Mouse (Mus musculus) olfactory bulb, adult 2 months (tissue): ENCODE data around the gene Chn1. TPM values are rescaled to one million over a fixed set of nuclear protein-coding genes. Genes with fewer than 3 reads are reported as not detected.

ENCODE experiments used
- H3K27ac ChIP-seq: fragments of 200-500 bp; 2 replicates; pipeline ENCODE4 v1.5.1; 2012; ENCODE audit warnings: low read depth, low read length; ENCODE audit not compliant: insufficient read depth
- H3K4me1 ChIP-seq: fragments of 200-500 bp; 2 replicates; pipeline ENCODE4 v1.6.1; 2012; ENCODE audit warnings: low read length; ENCODE audit not compliant: control insufficient read depth, insufficient read depth
- H3K4me3 ChIP-seq: fragments of 200-500 bp; 2 replicates; pipeline ENCODE4 v1.5.1; 2012; ENCODE audit warnings: mild to moderate bottlenecking, low read depth, low read length, moderate library complexity; ENCODE audit not compliant: insufficient read depth
- CTCF ChIP-seq: fragments of 200-500 bp; IDR thresholded peaks from 2 replicates; pipeline ENCODE4 v1.5.1; 2012; ENCODE audit warnings: low read depth, mild to moderate bottlenecking, low read length, moderate library complexity; ENCODE audit not compliant: insufficient read depth
- POLR2A ChIP-seq: fragments of 200-500 bp; IDR thresholded peaks from 2 replicates; pipeline ENCODE4 v1.6.1; 2012; ENCODE audit warnings: mild to moderate bottlenecking, low read depth, low read length, moderate library complexity; ENCODE audit not compliant: insufficient read depth
- WGBS: fragments of 180-500 bp; shearing (Covaris S2); methylation state at CpG from one replicate; pipeline ENCODE4 v1.1.7; 2018; 5-methylcytosine and 5-hydroxymethylcytosine counted together
- polyA plus RNA-seq: library from polyadenylated mRNA; stranded (reverse); fragments of >200 nt; gene quantifications from 2 replicates; pipeline ENCODE4 v1.2.4, GENCODE M21; 2012; ENCODE audit warnings: low replicate concordance; ENCODE audit not compliant: missing spikeins, insufficient read depth, insufficient read length

Gene Chn1
- polyA plus RNA-seq, 1 experiment: not detected

DNA sequence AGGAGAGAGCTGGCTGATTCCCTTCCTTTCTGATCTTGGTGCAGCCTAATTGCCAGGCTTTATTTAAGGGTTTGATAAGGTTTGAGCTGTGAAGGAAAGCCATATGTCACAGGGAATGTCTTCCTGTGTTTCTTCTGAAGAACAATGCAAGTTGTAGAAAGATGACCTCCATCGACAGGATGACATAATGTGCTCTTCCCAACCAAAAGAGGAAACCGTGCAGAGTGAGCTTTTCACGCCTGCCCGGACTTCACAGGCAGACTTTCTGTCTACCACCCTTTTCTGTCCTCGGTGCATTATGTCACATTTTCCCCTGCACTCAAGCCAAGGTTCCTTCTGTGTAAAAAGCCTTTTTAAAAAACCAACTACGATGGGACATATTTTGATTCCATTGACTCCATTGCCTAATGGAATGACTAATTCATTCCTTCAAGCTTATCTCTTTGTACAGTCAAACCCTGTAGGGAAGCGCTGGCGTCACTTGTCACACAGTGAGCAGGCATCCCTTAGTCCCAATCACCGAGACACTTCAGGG lies 7.3 kb upstream of the Chn1 start:
- 51% methylated on average over 9 of the region's 9 CpGs for WGBS
- Histone ChIP-seq H3K4me1 (0 out of 2 replicates have a peak, but pooled peaks cover 2% of the 10 kb centered on the region), H3K4me3 (no peak overlapping the region), H3K27ac (no peak overlapping the region)
- no peak for TF ChIP-seq CTCF
- no peak for TF ChIP-seq POLR2A

- 62% methylated on average over 14 of the region's 14 CpGs for WGBS
- TF ChIP-seq CTCF: no peak
- no peak for TF ChIP-seq POLR2A
- no peak overlapping the region for H3K4me3 ChIP-seq
- H3K27ac ChIP-seq: no peak overlapping the region
- H3K4me1 ChIP-seq: 0 out of 2 replicates have a peak, but pooled peaks cover 2% of the 10 kb centered on the region
Measured at GRCm38 (mm10) chr2:73780321-73781010, 5.3 kb upstream of the Chn1 start.

DNA sequence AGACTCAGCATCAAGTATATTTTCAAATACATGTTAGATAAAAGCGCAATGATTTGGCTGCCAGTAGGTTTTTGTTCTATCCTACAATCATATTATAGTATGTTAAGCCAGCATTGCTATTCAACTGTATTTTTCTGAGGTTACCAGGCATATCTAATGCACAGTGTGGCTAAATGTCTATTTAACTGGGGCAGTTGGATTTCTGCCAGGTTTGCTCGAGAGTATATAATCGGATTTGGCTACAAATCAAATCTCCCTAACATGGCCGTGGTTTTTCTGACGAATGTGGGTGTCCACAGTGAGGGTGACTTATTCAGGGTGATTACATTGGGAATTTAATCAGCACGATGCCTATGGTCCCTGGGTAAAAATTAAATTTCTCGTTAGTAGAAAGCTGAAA lies 4.7 kb upstream of the Chn1 start:
- WGBS: 23% methylated on average over 7 of the region's 7 CpGs

DNA sequence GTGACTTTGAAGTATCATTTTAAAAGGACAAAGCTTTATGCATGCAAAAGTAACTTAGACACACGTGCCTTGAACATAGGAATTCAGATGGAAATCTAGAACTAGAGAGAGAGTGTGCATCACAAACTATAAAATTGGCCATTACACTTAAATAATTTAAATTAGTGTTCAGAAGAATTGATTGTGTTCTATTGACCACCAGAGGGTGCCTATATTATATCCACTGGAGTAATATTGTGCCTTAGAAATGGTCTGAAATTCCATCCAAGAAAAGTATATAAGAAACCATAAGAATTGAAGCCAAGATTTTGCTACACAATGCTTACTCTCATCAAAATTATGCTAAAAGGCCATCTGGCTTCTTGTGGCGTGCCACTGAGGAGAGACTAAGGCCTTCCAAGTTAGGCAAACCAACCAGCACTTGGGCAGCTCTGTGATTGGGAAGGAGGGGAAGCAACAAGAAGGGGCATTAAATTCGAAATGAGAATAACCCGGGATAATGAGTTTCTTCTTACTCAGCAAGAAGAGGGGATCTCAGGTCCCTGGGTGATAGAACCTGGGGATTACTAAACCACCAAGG lies 4.0 kb upstream of the Chn1 start:
- 52% methylated on average over 4 of the region's 4 CpGs for whole genome bisulfite sequencing
- Histone ChIP-seq H3K4me1 (0 out of 2 replicates have a peak, but pooled peaks cover 2% of the 10 kb centered on the region), H3K27ac (no peak overlapping the region), H3K4me3 (no peak overlapping the region)
- no peak for TF ChIP-seq CTCF
- TF ChIP-seq POLR2A: no peak

More for the DNA sequence above, 4.7 kb upstream of the Chn1 start:
- Histone ChIP-seq H3K4me3 (no peak overlapping the region), H3K27ac (no peak overlapping the region), H3K4me1 (0 out of 2 replicates have a peak, but pooled peaks cover 2% of the 10 kb centered on the region)
- TF ChIP-seq POLR2A (no peak), CTCF (no peak)

DNA sequence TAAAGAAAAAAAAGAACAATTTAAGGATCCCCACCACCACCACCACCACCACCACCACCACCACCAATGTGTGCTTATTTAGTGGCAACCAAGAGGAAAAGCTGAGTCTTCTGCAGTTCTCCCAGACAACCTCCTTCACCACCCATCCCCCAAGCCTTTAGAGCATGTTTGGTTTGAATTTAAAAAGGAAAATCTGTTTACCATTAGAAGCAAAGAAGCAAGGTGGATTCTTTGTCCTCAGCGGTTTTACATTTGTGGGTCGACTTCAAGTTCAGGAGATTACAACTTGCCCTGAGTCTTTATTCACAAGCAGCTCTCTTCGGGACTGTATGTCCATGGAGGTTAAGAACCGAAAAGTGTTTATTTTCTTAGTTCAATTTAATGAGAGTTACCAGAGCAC lies 1.8 kb upstream of the Chn1 start:
- Histone ChIP-seq H3K4me1 (0 out of 2 replicates have a peak, but pooled peaks cover 2% of the 10 kb centered on the region), H3K4me3 (no peak overlapping the region), H3K27ac (no peak overlapping the region)
- WGBS: 69% methylated on average over 4 of the region's 4 CpGs
- TF ChIP-seq CTCF: no peak
- no peak for TF ChIP-seq POLR2A

GRCm38 (mm10) chr2:73775683-73776310 lies 651 bp upstream of the Chn1 start:
- 0 out of 2 replicates have a peak, but pooled peaks cover 2% of the 10 kb centered on the region for H3K4me1 ChIP-seq
- TF ChIP-seq POLR2A (no peak), CTCF (no peak)
- peak overlapping the region; percentile 71 for H3K4me3 ChIP-seq
- WGBS: 2% methylated on average over 22 of the region's 22 CpGs
- no peak overlapping the region for H3K27ac ChIP-seq

DNA sequence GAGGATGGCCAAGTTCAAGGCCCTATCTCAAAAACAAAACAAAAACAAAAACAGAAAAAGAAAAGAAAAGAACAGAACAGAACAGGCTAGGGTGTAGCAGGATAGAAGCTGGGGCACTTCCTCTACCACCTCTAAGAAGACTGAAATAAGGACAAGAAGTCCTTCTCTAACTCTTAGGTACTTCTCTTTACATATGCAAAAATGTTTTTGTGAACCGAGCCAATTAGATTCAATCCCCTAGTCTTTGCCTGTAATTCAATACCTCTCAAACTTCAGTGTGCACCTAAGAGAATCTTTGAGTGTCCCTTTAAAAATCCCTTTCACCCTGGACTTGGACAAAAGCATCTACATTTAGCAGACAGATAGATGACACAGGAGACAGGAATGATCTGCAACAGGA lies 2.2 kb downstream of the Chn1 start:
- TF ChIP-seq POLR2A (no peak), CTCF (no peak)
- no peak overlapping the region for H3K4me3 ChIP-seq
- H3K4me1 ChIP-seq: no peaks in the 10 kb centered on the region
- 49% methylated on average over 1 of the region's 1 CpGs for WGBS
- no peak overlapping the region for H3K27ac ChIP-seq

GRCm38 (mm10) chr2:73768669-73769068 lies 6.5 kb downstream of the Chn1 start:
- TF ChIP-seq CTCF (no peak), POLR2A (no peak)
- H3K27ac ChIP-seq: no peak overlapping the region
- no peak overlapping the region for H3K4me3 ChIP-seq
- 91% methylated on average over 4 of the region's 4 CpGs for WGBS
- H3K4me1 ChIP-seq: no peaks in the 10 kb centered on the region

- TF ChIP-seq POLR2A (no peak), CTCF (no peak)
- WGBS: 70% methylated on average over 3 of the region's 3 CpGs
- no peaks in the 10 kb centered on the region for H3K4me1 ChIP-seq
- H3K27ac ChIP-seq: no peak overlapping the region
- no peak overlapping the region for H3K4me3 ChIP-seq
Measured at GRCm38 (mm10) chr2:73763541-73763940, 11.6 kb downstream of the Chn1 start.
